In genomic region chr11:98021565-98022252, GRCm38 (mm10) we compare ENCODE assay signal across 8 mouse cellular contexts. TPM values are rescaled to one million over a fixed set of nuclear protein-coding genes. Genes with fewer than 3 reads are reported as not detected.
DNase-seq lines count a peak whose midpoint lies in the region; ATAC-seq and TF ChIP-seq lines count a peak whose summit lies in the region.

No protein-coding gene starts in this region.

- H3K27me3 ChIP-seq in kidney, embryonic 14.5 days (ENCODE audit: control insufficient read depth, insufficient read depth, low read length): no peaks in the 10 kb centered on the region
- peaks cover 5% of the 10 kb centered on the region; the same call in 1 of the 2 replicates for H3K27me3 ChIP-seq in E14TG2a.4 (ENCODE audit: insufficient read depth, low read length)
- peaks cover 16% of the 10 kb centered on the region for H3K27me3 ChIP-seq in heart, embryonic 12.5 days (replicated peaks)
- H3K27me3 ChIP-seq in limb, embryonic 14.5 days (ENCODE audit: control insufficient read depth, insufficient read depth, low read length): no peaks in the 10 kb centered on the region
- no peaks in the 10 kb centered on the region for H3K27me3 ChIP-seq in neural tube, embryonic 13.5 days

- peak overlapping the region; percentile 69 for H3K4me3 ChIP-seq in kidney, embryonic 14.5 days (ENCODE audit: low read length)
- peak overlapping the region; percentile 92 for H3K4me3 ChIP-seq in E14TG2a.4 (replicated peaks; ENCODE audit: low read length)
- H3K4me3 ChIP-seq in brown adipose tissue, adult 24 weeks (ENCODE audit: insufficient read depth, low read depth, low read length): peak overlapping the region; percentile 66
- peak overlapping the region; percentile 79 for H3K4me3 ChIP-seq in heart, embryonic 12.5 days
- H3K4me3 ChIP-seq in limb, embryonic 14.5 days (replicated peaks; ENCODE audit: low read length): peak overlapping the region; percentile 81
- H3K4me3 ChIP-seq in neural tube, embryonic 13.5 days: peak overlapping the region; percentile 95

- peak; percentile 33 for ATAC-seq in kidney, embryonic 14.5 days (ENCODE audit: low FRiP score, low TSS enrichment)
- ATAC-seq in heart, embryonic 12.5 days (ENCODE audit: insufficient number of reproducible peaks, low FRiP score): no peak
- ATAC-seq in limb, embryonic 14.5 days (ENCODE audit: low FRiP score, low read depth): peak; percentile 24
- peak; percentile 12 for ATAC-seq in neural tube, embryonic 13.5 days (ENCODE audit: low read depth)

- H3K9ac ChIP-seq in kidney, embryonic 14.5 days (ENCODE audit: low read depth, low read length): peak overlapping the region; percentile 81
- H3K9ac ChIP-seq in heart, embryonic 12.5 days: peak overlapping the region; percentile 77
- H3K9ac ChIP-seq in limb, embryonic 14.5 days (ENCODE audit: low read depth, low read length, severe bottlenecking): peak overlapping the region; percentile 78
- H3K9ac ChIP-seq in neural tube, embryonic 13.5 days: peak overlapping the region; percentile 97

- H3K4me2 ChIP-seq in kidney, embryonic 14.5 days (replicated peaks; ENCODE audit: low read depth, low read length): peak overlapping the region; percentile 71
- H3K4me2 ChIP-seq in heart, embryonic 12.5 days: peak overlapping the region; percentile 97
- H3K4me2 ChIP-seq in limb, embryonic 14.5 days (replicated peaks; ENCODE audit: low read depth, low read length, severe bottlenecking): peak overlapping the region; percentile 61
- peak overlapping the region; percentile 78 for H3K4me2 ChIP-seq in neural tube, embryonic 13.5 days

- H3K4me1 ChIP-seq in kidney, embryonic 14.5 days (ENCODE audit: control insufficient read depth, insufficient read depth, low read length): peaks cover 41% of the 10 kb centered on the region
- H3K4me1 ChIP-seq in E14TG2a.4 (replicated peaks; ENCODE audit: low read depth, low read length): peaks cover 64% of the 10 kb centered on the region
- H3K4me1 ChIP-seq in brown adipose tissue, adult 24 weeks (ENCODE audit: control insufficient read depth, insufficient read depth, insufficient read length, low read length): peaks cover 6% of the 10 kb centered on the region; the same call in 1 of the 2 replicates
- H3K4me1 ChIP-seq in heart, embryonic 12.5 days (replicated peaks): peaks cover 39% of the 10 kb centered on the region
- peaks cover 28% of the 10 kb centered on the region for H3K4me1 ChIP-seq in limb, embryonic 14.5 days (ENCODE audit: control insufficient read depth, insufficient read depth, low read length)
- peaks cover 55% of the 10 kb centered on the region for H3K4me1 ChIP-seq in neural tube, embryonic 13.5 days (replicated peaks)

- TF ChIP-seq POLR2A in limb, embryonic 14.5 days (IDR thresholded peaks at IDR 0.05; ENCODE audit: borderline replicate concordance, extremely low read depth, insufficient read depth, insufficient read length): no peak

- TF ChIP-seq CTCF in E14TG2a.4 (conservative IDR thresholded peaks at IDR 0.05; ENCODE audit: low read length): no peak

- 3% methylated on average over 33 of the region's 34 CpGs for WGBS in kidney, embryonic 14.5 days
- 5% methylated on average over 32 of the region's 34 CpGs for WGBS in heart, embryonic 12.5 days
- 3% methylated on average over 33 of the region's 34 CpGs for WGBS in limb, embryonic 14.5 days
- WGBS in neural tube, embryonic 13.5 days: 3% methylated on average over 34 of the region's 34 CpGs

- peak overlapping the region; percentile 95 for H3K27ac ChIP-seq in kidney, embryonic 14.5 days (ENCODE audit: low read depth, low read length)
- no peak overlapping the region for H3K27ac ChIP-seq in brown adipose tissue, adult 24 weeks (replicated peaks; ENCODE audit: low read depth, low read length)
- peak overlapping the region; percentile 67; the same call in 1 of the 2 replicates for H3K27ac ChIP-seq in heart, embryonic 12.5 days (ENCODE audit: poor library complexity, severe bottlenecking)
- H3K27ac ChIP-seq in limb, embryonic 14.5 days (replicated peaks; ENCODE audit: low read depth, low read length): peak overlapping the region; percentile 93
- H3K27ac ChIP-seq in neural tube, embryonic 13.5 days (replicated peaks): peak overlapping the region; percentile 98

- no peaks in the 10 kb centered on the region for H3K9me3 ChIP-seq in kidney, embryonic 14.5 days (ENCODE audit: control insufficient read depth, low read length)
- H3K9me3 ChIP-seq in E14TG2a.4 (ENCODE audit: low read length): no peaks in the 10 kb centered on the region
- H3K9me3 ChIP-seq in heart, embryonic 12.5 days (replicated peaks): no peaks in the 10 kb centered on the region
- H3K9me3 ChIP-seq in limb, embryonic 14.5 days (ENCODE audit: control insufficient read depth, low read length): no peaks in the 10 kb centered on the region
- no peaks in the 10 kb centered on the region for H3K9me3 ChIP-seq in neural tube, embryonic 13.5 days

- no peak for DNase-seq in kidney, adult 9 months
- peak; percentile 71 for DNase-seq in limb, embryonic 14.5 days (ENCODE audit: low spot score)
- DNase-seq in frontal cortex, postnatal 14 days (ENCODE audit: low spot score in 2 of 2): no peak

- H3K36me3 ChIP-seq in kidney, embryonic 14.5 days (ENCODE audit: control insufficient read depth, insufficient read depth, low read length): peaks cover 8% of the 10 kb centered on the region
- H3K36me3 ChIP-seq in E14TG2a.4 (ENCODE audit: insufficient read depth, low read length): peaks cover 22% of the 10 kb centered on the region
- H3K36me3 ChIP-seq in heart, embryonic 12.5 days: no peaks in the 10 kb centered on the region
- peaks cover 21% of the 10 kb centered on the region for H3K36me3 ChIP-seq in limb, embryonic 14.5 days (ENCODE audit: control insufficient read depth, insufficient read depth, low read length)
- peaks cover 25% of the 10 kb centered on the region for H3K36me3 ChIP-seq in neural tube, embryonic 13.5 days

RNA-seq across cellular contexts. Expression of gene Cacnb1, which starts 1.1 kb away (rescaled TPM):
- 11.7 and 12.3 TPM in 2 replicates for polyA plus RNA-seq in kidney, embryonic 14.5 days (2014; fragmentation: Nextera tagmentation; extraction: Ambion mirVana)
- 2.6 and 3.4 TPM in 2 replicates for polyA plus RNA-seq in brown adipose tissue, adult 24 weeks (2012; ENCODE audit: insufficient read depth, insufficient read length, missing spikeins)
- 6.1 and 8.5 TPM in 2 replicates for polyA plus RNA-seq in heart, embryonic 12.5 days (2016; fragmentation: Nextera tagmentation; extraction: Ambion mirVana)
- polyA plus RNA-seq in limb, embryonic 14.5 days (2012; rRNA removed): 51.4 and 54.1 TPM in 2 replicates
- 20.9 and 21.5 TPM in 2 replicates for polyA plus RNA-seq in limb, embryonic 14.5 days (2014; fragmentation: Nextera tagmentation; extraction: Ambion mirVana)
- polyA plus RNA-seq in neural tube, embryonic 13.5 days (2015; fragmentation: Nextera tagmentation; extraction: Ambion mirVana): 50.0 and 52.1 TPM in 2 replicates

RNA-seq across cellular contexts. Expression of gene Rpl19, which starts 4.8 kb away (rescaled TPM):
- polyA plus RNA-seq in kidney, embryonic 14.5 days (2014; fragmentation: Nextera tagmentation; extraction: Ambion mirVana): 1,236 and 1,648 TPM in 2 replicates
- 937 and 961 TPM in 2 replicates for polyA plus RNA-seq in brown adipose tissue, adult 24 weeks (2012; ENCODE audit: insufficient read depth, insufficient read length, missing spikeins)
- 654 and 675 TPM in 2 replicates for polyA plus RNA-seq in heart, embryonic 12.5 days (2016; fragmentation: Nextera tagmentation; extraction: Ambion mirVana)
- polyA plus RNA-seq in limb, embryonic 14.5 days (2012; rRNA removed): 1,201 and 1,869 TPM in 2 replicates
- 1,151 and 1,199 TPM in 2 replicates for polyA plus RNA-seq in limb, embryonic 14.5 days (2014; fragmentation: Nextera tagmentation; extraction: Ambion mirVana)
- 660 and 722 TPM in 2 replicates for polyA plus RNA-seq in neural tube, embryonic 13.5 days (2015; fragmentation: Nextera tagmentation; extraction: Ambion mirVana)

RNA-seq across cellular contexts. Expression of gene Arl5c, which starts 25.7 kb away (rescaled TPM):
- 9.3 and 16.2 TPM in 2 replicates for polyA plus RNA-seq in kidney, embryonic 14.5 days (2014; fragmentation: Nextera tagmentation; extraction: Ambion mirVana)
- polyA plus RNA-seq in brown adipose tissue, adult 24 weeks (2012; ENCODE audit: insufficient read depth, insufficient read length, missing spikeins): 0.87 TPM in 1 of 2 replicates, not detected in the other
- 3.4 and 3.9 TPM in 2 replicates for polyA plus RNA-seq in heart, embryonic 12.5 days (2016; fragmentation: Nextera tagmentation; extraction: Ambion mirVana)
- polyA plus RNA-seq in limb, embryonic 14.5 days (2012; rRNA removed): 2.4 and 2.7 TPM in 2 replicates
- 6.1 and 7.4 TPM in 2 replicates for polyA plus RNA-seq in limb, embryonic 14.5 days (2014; fragmentation: Nextera tagmentation; extraction: Ambion mirVana)
- 5.9 and 8.4 TPM in 2 replicates for polyA plus RNA-seq in neural tube, embryonic 13.5 days (2015; fragmentation: Nextera tagmentation; extraction: Ambion mirVana)

RNA-seq across cellular contexts. Expression of gene Stac2, which starts 31.6 kb away (rescaled TPM):
- 3.8 and 4.1 TPM in 2 replicates for polyA plus RNA-seq in kidney, embryonic 14.5 days (2014; fragmentation: Nextera tagmentation; extraction: Ambion mirVana)
- polyA plus RNA-seq in brown adipose tissue, adult 24 weeks (2012; ENCODE audit: insufficient read depth, insufficient read length, missing spikeins): 0.44 TPM in 1 of 2 replicates, not detected in the other
- polyA plus RNA-seq in heart, embryonic 12.5 days (2016; fragmentation: Nextera tagmentation; extraction: Ambion mirVana): 0.47 and 0.63 TPM in 2 replicates
- 1.4 and 1.6 TPM in 2 replicates for polyA plus RNA-seq in limb, embryonic 14.5 days (2012; rRNA removed)
- polyA plus RNA-seq in limb, embryonic 14.5 days (2014; fragmentation: Nextera tagmentation; extraction: Ambion mirVana): 0.70 and 1.0 TPM in 2 replicates
- polyA plus RNA-seq in neural tube, embryonic 13.5 days (2015; fragmentation: Nextera tagmentation; extraction: Ambion mirVana): 12.5 and 13.9 TPM in 2 replicates

RNA-seq across cellular contexts. Expression of gene Plxdc1, which starts 35.5 kb away (rescaled TPM):
- polyA plus RNA-seq in kidney, embryonic 14.5 days (2014; fragmentation: Nextera tagmentation; extraction: Ambion mirVana): 0.69 and 1.7 TPM in 2 replicates
- polyA plus RNA-seq in brown adipose tissue, adult 24 weeks (2012; ENCODE audit: insufficient read depth, insufficient read length, missing spikeins): 0.38 and 0.55 TPM in 2 replicates
- polyA plus RNA-seq in heart, embryonic 12.5 days (2016; fragmentation: Nextera tagmentation; extraction: Ambion mirVana): 0.31 TPM in 1 of 2 replicates, not detected in the other
- 1.0 and 1.1 TPM in 2 replicates for polyA plus RNA-seq in limb, embryonic 14.5 days (2012; rRNA removed)
- polyA plus RNA-seq in limb, embryonic 14.5 days (2014; fragmentation: Nextera tagmentation; extraction: Ambion mirVana): 1.1 and 1.7 TPM in 2 replicates
- polyA plus RNA-seq in neural tube, embryonic 13.5 days (2015; fragmentation: Nextera tagmentation; extraction: Ambion mirVana): 0.71 and 0.74 TPM in 2 replicates
